ENCODE assay signal across 12 mouse cellular contexts in the genomic region with DNA sequence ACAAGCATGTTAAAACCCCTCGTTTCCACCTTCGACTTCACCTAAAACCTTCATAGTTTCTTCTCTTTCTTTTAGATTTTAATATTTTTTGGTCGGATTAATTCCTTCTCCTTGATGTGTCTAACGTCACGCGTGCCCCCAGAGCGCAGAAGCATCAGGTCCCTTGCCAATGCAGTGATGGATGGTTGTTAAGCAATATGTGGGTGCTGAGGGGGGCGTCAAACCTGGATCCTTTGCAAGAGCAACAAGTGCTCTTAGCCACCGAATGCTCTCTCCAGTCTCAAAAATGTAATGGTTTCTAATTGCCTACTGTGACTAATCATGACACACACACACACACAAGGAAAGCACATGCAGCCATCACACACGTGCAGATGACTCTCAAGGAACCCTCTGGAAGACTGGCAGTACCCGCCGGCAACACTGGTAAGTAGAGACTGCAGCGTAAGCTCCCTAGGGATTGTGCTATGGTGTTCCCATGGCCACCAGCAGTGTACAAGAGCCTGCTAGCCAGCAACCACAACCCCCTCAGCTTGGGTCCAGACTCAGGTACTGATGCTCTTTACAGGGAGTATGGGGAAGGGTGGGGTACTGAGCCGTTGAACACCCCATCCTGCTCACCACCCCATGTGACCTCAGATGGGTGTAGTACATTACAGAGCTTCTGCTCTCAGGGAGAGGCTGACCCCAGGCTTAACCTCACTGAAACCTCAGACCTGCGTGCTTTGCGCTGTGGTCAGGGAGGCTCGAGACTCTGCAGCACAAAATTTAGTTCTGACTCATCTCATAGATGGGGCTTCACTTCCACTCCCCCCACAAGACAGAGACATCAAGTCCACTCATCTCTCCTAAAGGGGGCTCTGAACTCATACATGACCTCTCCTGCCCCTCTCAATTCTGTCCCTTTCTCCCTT. TPM values are rescaled to one million over a fixed set of nuclear protein-coding genes. Genes with fewer than 3 reads are reported as not detected.
DNase-seq lines count a peak whose midpoint lies in the region; ATAC-seq and TF ChIP-seq lines count a peak whose summit lies in the region.
"Had no signal": no experiment of that assay in that cellular context is flagged by ENCODE, and none has a peak within 500 bp of the region (broad histone marks: within the 10 kb centered on the region; RNA-seq: fewer than 3 reads in every experiment).

No protein-coding gene starts in this region.

- H3K27ac ChIP-seq in liver, embryonic 14.5 days = no peak overlapping the region
- H3K27ac ChIP-seq in midbrain, embryonic 13.5 days = no peak overlapping the region
- H3K27ac ChIP-seq: hindbrain, embryonic 14.5 days; kidney, postnatal 0 days had no signal

- H3K4me1 ChIP-seq in liver, embryonic 14.5 days (replicated peaks; ENCODE audit: control insufficient read depth in 2 of 2, insufficient read depth in 2 of 2, low read length in 1 of 2) = peaks cover 21 to 38% of the 10 kb centered on the region in 2 experiments
- peaks cover 7% of the 10 kb centered on the region for H3K4me1 ChIP-seq in midbrain, embryonic 13.5 days (replicated peaks)

- no peak for TF ChIP-seq EP300 in liver, embryonic 14.5 days (IDR thresholded peaks at IDR 0.05; ENCODE audit: low read depth)

- DNase-seq in thymus, postnatal 14 days = peak; percentile 35
- no peak for DNase-seq in thymus, adult 18-20 months
- DNase-seq in MN1 (ENCODE audit: low spot score) = peak; percentile 60
- no peak for DNase-seq in liver, embryonic 14.5 days (ENCODE audit: low read depth in 3 of 3, low spot score in 3 of 3)
- DNase-seq in splenic B cell, adult 2 months (ENCODE audit: low read depth, low spot score) = peak; percentile 47
- no peak for DNase-seq in urinary bladder, adult 18-20 months (ENCODE audit: low spot score in 2 of 2)
- DNase-seq in left cerebral cortex, adult 9 months (ENCODE audit: low spot score in 2 of 2) = no peak
- DNase-seq: cerebellum, postnatal 25 days; layer of hippocampus, postnatal 36 days had no signal

- H3K9ac ChIP-seq in liver, embryonic 14.5 days (replicated peaks) = no peak overlapping the region; the same call in 1 of the 2 replicates
- H3K9ac ChIP-seq in midbrain, embryonic 13.5 days (replicated peaks) = no peak overlapping the region
- H3K9ac ChIP-seq: hindbrain, embryonic 14.5 days had no signal

- H3K9me3 ChIP-seq in liver, embryonic 14.5 days (ENCODE audit: control insufficient read depth, low read length) = no peaks in the 10 kb centered on the region
- no peaks in the 10 kb centered on the region for H3K9me3 ChIP-seq in midbrain, embryonic 13.5 days

- 70% methylated on average over 17 of the region's 17 CpGs for WGBS in liver, embryonic 14.5 days (ENCODE audit: insufficient replicate concordance)
- WGBS in midbrain, embryonic 13.5 days = 82% methylated on average over 17 of the region's 17 CpGs

- H3K36me3 ChIP-seq in liver, embryonic 14.5 days (replicated peaks; ENCODE audit: control insufficient read depth, insufficient read depth, low read depth) = no peaks in the 10 kb centered on the region
- H3K36me3 ChIP-seq in splenic B cell, adult 2 months (ENCODE audit: control insufficient read depth, insufficient read depth, low read length, poor library complexity, severe bottlenecking) = 0 out of 2 replicates have a peak, but pooled peaks cover 2% of the 10 kb centered on the region
- H3K36me3 ChIP-seq in midbrain, embryonic 13.5 days = no peaks in the 10 kb centered on the region

- ATAC-seq in liver, embryonic 14.5 days (ENCODE audit: insufficient read depth) = no peak
- ATAC-seq in midbrain, embryonic 13.5 days = no peak

- H3K4me2 ChIP-seq in liver, embryonic 14.5 days (ENCODE audit: low read depth) = peak overlapping the region; percentile 49; the same call in 1 of the 2 replicates
- no peak overlapping the region for H3K4me2 ChIP-seq in midbrain, embryonic 13.5 days (replicated peaks)
- H3K4me2 ChIP-seq: hindbrain, embryonic 14.5 days had no signal

- no peaks in the 10 kb centered on the region for H3K27me3 ChIP-seq in liver, embryonic 14.5 days (ENCODE audit: control insufficient read depth, insufficient read depth, low read length)
- no peaks in the 10 kb centered on the region for H3K27me3 ChIP-seq in splenic B cell, adult 2 months (ENCODE audit: control insufficient read depth, insufficient read depth, low read length, poor library complexity, severe bottlenecking)
- peaks cover 8% of the 10 kb centered on the region; the same call in 1 of the 2 replicates for H3K27me3 ChIP-seq in midbrain, embryonic 13.5 days

- no peak for TF ChIP-seq CTCF in liver, embryonic 14.5 days (IDR thresholded peaks at IDR 0.05; ENCODE audit: low read depth)

- H3K4me3 ChIP-seq in liver, embryonic 14.5 days (ENCODE audit: insufficient read depth in 1 of 2, low read depth in 2 of 2, low read length in 2 of 2) = peak overlapping the region in 1 of 2 experiments; percentile 55; a peak in 3 of 4 replicates
- H3K4me3 ChIP-seq in midbrain, embryonic 13.5 days (replicated peaks) = no peak overlapping the region

RNA-seq across cellular contexts. Expression of gene Itgb7, which starts 1.1 kb away (rescaled TPM):
- polyA plus RNA-seq in liver, embryonic 14.5 days (2012; rRNA removed) = 1.6 and 2.7 TPM in 2 replicates
- 5.6 and 5.7 TPM in 2 replicates for polyA plus RNA-seq in liver, embryonic 14.5 days (2014; fragmentation: Nextera tagmentation; extraction: Ambion mirVana)
- 0.71 and 0.82 TPM in 2 replicates for polyA plus RNA-seq in midbrain, embryonic 13.5 days (2015; fragmentation: Nextera tagmentation; extraction: Ambion mirVana)

RNA-seq across cellular contexts. Expression of gene Csad, which starts 26.1 kb away (rescaled TPM):
- polyA plus RNA-seq in liver, embryonic 14.5 days (2012; rRNA removed) = 14.9 and 17.9 TPM in 2 replicates
- polyA plus RNA-seq in liver, embryonic 14.5 days (2014; fragmentation: Nextera tagmentation; extraction: Ambion mirVana) = 22.6 and 24.0 TPM in 2 replicates
- polyA plus RNA-seq in midbrain, embryonic 13.5 days (2015; fragmentation: Nextera tagmentation; extraction: Ambion mirVana) = 37.9 and 40.2 TPM in 2 replicates

RNA-seq across cellular contexts. Expression of gene Rarg, which starts 26.7 kb away (rescaled TPM):
- polyA plus RNA-seq in liver, embryonic 14.5 days (2012; rRNA removed) = 2.3 and 2.5 TPM in 2 replicates
- 1.9 and 2.1 TPM in 2 replicates for polyA plus RNA-seq in liver, embryonic 14.5 days (2014; fragmentation: Nextera tagmentation; extraction: Ambion mirVana)
- 2.7 and 3.4 TPM in 2 replicates for polyA plus RNA-seq in midbrain, embryonic 13.5 days (2015; fragmentation: Nextera tagmentation; extraction: Ambion mirVana)

RNA-seq across cellular contexts. Expression of gene Zfp740, which starts 27.6 kb away (rescaled TPM):
- 10.2 and 14.9 TPM in 2 replicates for polyA plus RNA-seq in liver, embryonic 14.5 days (2012; rRNA removed)
- 11.7 and 12.0 TPM in 2 replicates for polyA plus RNA-seq in liver, embryonic 14.5 days (2014; fragmentation: Nextera tagmentation; extraction: Ambion mirVana)
- 81.1 and 83.0 TPM in 2 replicates for polyA plus RNA-seq in midbrain, embryonic 13.5 days (2015; fragmentation: Nextera tagmentation; extraction: Ambion mirVana)

RNA-seq across cellular contexts. Expression of gene Gm9918, which starts 39.7 kb away (rescaled TPM):
- polyA plus RNA-seq in liver, embryonic 14.5 days (2012; rRNA removed) = 0.04 TPM in 1 of 2 replicates, not detected in the other
- 0.04 TPM in 1 of 2 replicates, not detected in the other for polyA plus RNA-seq in liver, embryonic 14.5 days (2014; fragmentation: Nextera tagmentation; extraction: Ambion mirVana)
- polyA plus RNA-seq in midbrain, embryonic 13.5 days (2015; fragmentation: Nextera tagmentation; extraction: Ambion mirVana) = 0.07 and 0.12 TPM in 2 replicates
- polyA plus RNA-seq: hindbrain, embryonic 14.5 days had no signal

Comparison
In these comparisons a context has a peak if more than half of its experiments do, and no peak if none do; other contexts are left out.
1. DNase-seq: peak in thymus, postnatal 14 days (single experiment), MN1 (single experiment) and splenic B cell, adult 2 months (single experiment); none in thymus, adult 18-20 months (0 of 2), liver, embryonic 14.5 days (0 of 3), urinary bladder, adult 18-20 months (0 of 2) and left cerebral cortex, adult 9 months (0 of 2).